Mouse (Mus musculus): ENCODE results near the gene Slc26a11. TPM values are rescaled to one million over a fixed set of nuclear protein-coding genes. Genes with fewer than 3 reads are reported as not detected.

The Slc26a11 gene
- 1 to 10 TPM; 3.4 to 4.0 TPM for total RNA-seq (2021)
- long read RNA-seq, experiment 1, partial matches to known transcripts = 0 of 7 reads
- long read RNA-seq, experiment 1, other reads (novel, unspliced or antisense) = 4 of 7 reads
- long read RNA-seq, experiment 2, partial matches to known transcripts = 3 of 6 reads
- long read RNA-seq, experiment 2, other reads (novel, unspliced or antisense) = 2 of 6 reads

GRCm38 (mm10) chr11:119355443-119356385 lies at the start of gene Slc26a11, which contains the start of gene Sgsh:
TSS of gene Slc26a11 (plus strand) at chr11:119355557.
TSS of gene Sgsh (minus strand) at chr11:119355536.
- DNase-seq (ENCODE audit: low spot score in 2 of 2) = peak; percentile 80 to 81

- DNase-seq (ENCODE audit: low spot score in 2 of 2) = no peak
These were observed 48.3 kb upstream of the Slc26a11 start for GRCm38 (mm10) chr11:119306762-119307657.

GRCm38 (mm10) chr11:119307658-119307867 lies 47.8 kb upstream of the Slc26a11 start, which contains the start of gene Card14:
TSS of gene Card14 (plus strand) at chr11:119307768.
- no peak for DNase-seq (ENCODE audit: low spot score in 2 of 2)

- DNase-seq (ENCODE audit: low spot score in 2 of 2) = no peak
These were observed 47.4 kb upstream of the Slc26a11 start for GRCm38 (mm10) chr11:119307916-119308315.

- DNase-seq (ENCODE audit: low spot score in 2 of 2) = no peak
These were observed 44.7 kb upstream of the Slc26a11 start for GRCm38 (mm10) chr11:119310621-119311020.

GRCm38 (mm10) chr11:119314252-119314936 lies 41.0 kb upstream of the Slc26a11 start:
- DNase-seq (ENCODE audit: low spot score in 2 of 2) = no peak

- DNase-seq (ENCODE audit: low spot score in 2 of 2) = no peak
These were observed 38.6 kb upstream of the Slc26a11 start for GRCm38 (mm10) chr11:119316720-119317119.

- no peak for DNase-seq (ENCODE audit: low spot score in 2 of 2)
These were observed 32.8 kb upstream of the Slc26a11 start for GRCm38 (mm10) chr11:119322521-119322920.

GRCm38 (mm10) chr11:119325068-119325467 lies 30.3 kb upstream of the Slc26a11 start:
- no peak for DNase-seq (ENCODE audit: low spot score in 2 of 2)

GRCm38 (mm10) chr11:119330592-119330991 lies 24.8 kb upstream of the Slc26a11 start:
- DNase-seq (ENCODE audit: low spot score in 2 of 2) = peak in 1 of 2 experiments; percentile 19

GRCm38 (mm10) chr11:119331970-119332369 lies 23.4 kb upstream of the Slc26a11 start:
- no peak for DNase-seq (ENCODE audit: low spot score in 2 of 2)

- DNase-seq (ENCODE audit: low spot score in 2 of 2) = no peak
These were observed 16.9 kb upstream of the Slc26a11 start for GRCm38 (mm10) chr11:119338271-119339059.

GRCm38 (mm10) chr11:119339179-119339578 lies 16.2 kb upstream of the Slc26a11 start:
- no peak for DNase-seq (ENCODE audit: low spot score in 2 of 2)

GRCm38 (mm10) chr11:119339637-119340036 lies 15.7 kb upstream of the Slc26a11 start:
- DNase-seq (ENCODE audit: low spot score in 2 of 2) = peak; percentile 63 to 77

- no peak for DNase-seq (ENCODE audit: low spot score in 2 of 2)
These were observed 11.2 kb upstream of the Slc26a11 start for GRCm38 (mm10) chr11:119344178-119344577.

GRCm38 (mm10) chr11:119344865-119345264 lies 10.5 kb upstream of the Slc26a11 start:
- DNase-seq (ENCODE audit: low spot score in 2 of 2) = no peak

GRCm38 (mm10) chr11:119347125-119347524 lies 8.2 kb upstream of the Slc26a11 start:
- no peak for DNase-seq (ENCODE audit: low spot score in 2 of 2)

GRCm38 (mm10) chr11:119352113-119352512 lies 3.2 kb upstream of the Slc26a11 start:
- no peak for DNase-seq (ENCODE audit: low spot score in 2 of 2)

GRCm38 (mm10) chr11:119353946-119354345 lies 1.4 kb upstream of the Slc26a11 start:
- DNase-seq (ENCODE audit: low spot score in 2 of 2) = no peak

All from left cerebral cortex, adult 18-20 months (tissue).